Mouse (Mus musculus): ENCODE measurements around the gene Arl4c. TPM values are rescaled to one million over a fixed set of nuclear protein-coding genes. Genes with fewer than 3 reads are reported as not detected.

The Arl4c gene
- polyA plus RNA-seq, 1 experiment from 2014 or later = 12.6 TPM

DNA sequence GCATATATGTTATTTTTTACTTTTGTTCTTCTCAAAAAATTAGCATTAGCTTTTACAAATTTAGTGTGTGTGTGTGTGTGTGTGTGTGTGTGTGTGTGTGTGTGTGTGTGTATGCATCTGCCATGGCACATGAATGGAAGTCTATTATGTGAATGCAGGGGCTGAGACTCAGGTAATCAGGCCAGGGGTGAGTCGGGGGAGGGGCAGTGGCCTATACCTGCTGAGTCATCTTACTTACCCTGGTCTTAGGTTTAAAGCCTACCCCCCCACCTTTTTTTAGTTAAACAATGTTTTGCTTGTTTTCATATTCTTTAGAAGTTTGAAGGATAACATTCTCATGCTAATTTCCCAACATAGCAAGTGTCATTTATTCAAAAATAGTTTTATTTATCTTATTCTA, 25.3 kb upstream of the Arl4c start:
- no peak for ATAC-seq (ENCODE audit: insufficient number of reproducible peaks, low FRiP score)
- 0 out of 2 replicates have a peak, but pooled peaks cover 6% of the 10 kb centered on the region for H3K4me1 ChIP-seq (replicated peaks)
- H3K4me2 ChIP-seq = no peak overlapping the region
- H3K9ac ChIP-seq = no peak overlapping the region
- WGBS = 90% methylated on average over 1 of the region's 1 CpGs
- H3K36me3 ChIP-seq = no peaks in the 10 kb centered on the region
- no peaks in the 10 kb centered on the region for H3K27me3 ChIP-seq (replicated peaks)
- no peak overlapping the region for H3K27ac ChIP-seq (ENCODE audit: poor library complexity, severe bottlenecking)
- no peak overlapping the region for H3K4me3 ChIP-seq
- H3K9me3 ChIP-seq (replicated peaks) = no peaks in the 10 kb centered on the region

DNA sequence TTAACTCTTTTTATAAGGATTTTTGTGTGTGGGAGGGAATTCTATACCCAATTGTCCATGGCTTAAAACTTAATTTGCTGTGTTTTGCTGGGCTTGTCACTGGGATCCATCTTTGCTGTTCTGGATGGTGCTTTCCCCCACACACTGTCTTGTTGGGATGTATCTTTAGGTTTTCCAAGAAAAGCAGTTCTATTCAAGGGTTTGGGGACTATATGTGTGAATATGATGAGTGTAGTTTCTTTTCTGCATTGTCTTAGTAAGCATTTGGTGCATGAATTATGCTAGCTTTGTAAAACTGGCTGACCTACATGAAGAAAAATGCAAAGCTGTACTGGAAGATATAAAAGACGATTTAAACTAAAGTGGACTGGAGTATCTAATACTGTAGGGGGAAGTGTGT, 23.7 kb upstream of the Arl4c start:
- Histone ChIP-seq H3K4me2 (no peak overlapping the region), H3K9ac (no peak overlapping the region), H3K27me3 (replicated peaks) (no peaks in the 10 kb centered on the region), H3K9me3 (replicated peaks) (no peaks in the 10 kb centered on the region), H3K4me3 (no peak overlapping the region), H3K36me3 (no peaks in the 10 kb centered on the region), H3K27ac (ENCODE audit: poor library complexity, severe bottlenecking) (no peak overlapping the region), H3K4me1 (replicated peaks) (0 out of 2 replicates have a peak, but pooled peaks cover 6% of the 10 kb centered on the region)
- ATAC-seq (ENCODE audit: insufficient number of reproducible peaks, low FRiP score) = no peak
- WGBS = 73% methylated on average over 1 of the region's 1 CpGs

DNA sequence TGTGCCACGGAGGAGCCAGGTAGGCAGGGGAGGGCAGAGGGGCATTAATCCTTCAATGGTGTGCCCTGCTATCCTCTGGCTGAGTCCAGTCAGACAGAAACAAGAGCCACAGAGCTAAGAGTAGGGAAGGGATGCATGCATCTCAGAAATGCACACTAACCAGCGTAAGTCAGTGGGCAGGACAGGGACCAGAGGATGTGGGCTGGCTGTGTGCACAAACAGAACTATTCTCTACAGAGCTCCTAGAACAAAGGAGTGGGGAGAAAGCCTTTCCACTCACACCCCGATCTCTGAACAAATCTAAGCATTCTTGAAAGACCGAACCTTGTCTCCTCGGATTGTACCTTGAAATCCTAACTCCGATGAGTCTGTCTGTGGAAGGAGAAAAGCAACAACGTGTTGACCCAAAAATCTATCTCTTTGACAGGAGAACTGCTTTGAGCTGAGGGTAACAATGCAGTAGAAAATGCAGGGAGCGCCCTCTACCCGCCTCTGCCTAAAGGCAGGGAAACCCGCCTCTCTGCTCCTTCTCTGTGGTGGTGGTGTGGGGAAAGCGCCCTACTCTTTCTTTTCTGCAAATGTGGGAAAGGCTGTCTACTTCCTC, 18.7 kb upstream of the Arl4c start:
- H3K36me3 ChIP-seq = no peaks in the 10 kb centered on the region

DNA sequence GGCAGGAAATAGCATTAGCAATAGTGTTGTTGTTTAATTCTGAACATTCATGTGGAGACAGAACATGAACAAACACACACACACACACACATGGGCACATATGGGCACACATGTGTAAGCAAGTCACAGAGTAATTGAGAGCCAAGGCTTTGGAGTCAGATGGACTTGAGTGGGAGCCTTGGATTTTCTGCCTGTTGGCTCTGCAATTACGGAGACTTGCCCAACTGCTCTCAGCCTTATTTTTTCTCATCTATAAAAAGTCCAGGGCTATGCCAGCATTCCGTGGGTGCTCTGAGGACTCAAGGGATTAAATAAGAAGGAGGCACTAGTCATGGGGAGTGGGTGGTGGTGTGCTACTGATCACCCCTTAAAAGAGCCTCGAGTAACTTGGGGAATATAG, 16.5 kb upstream of the Arl4c start:
- H3K4me1 ChIP-seq (replicated peaks) = no peaks in the 10 kb centered on the region
- H3K9ac ChIP-seq = no peak overlapping the region
- H3K36me3 ChIP-seq = no peaks in the 10 kb centered on the region
- WGBS = 58% methylated on average over 3 of the region's 3 CpGs
- ATAC-seq (ENCODE audit: insufficient number of reproducible peaks, low FRiP score) = no peak
- no peaks in the 10 kb centered on the region for H3K9me3 ChIP-seq (replicated peaks)
- no peak overlapping the region for H3K4me3 ChIP-seq
- no peaks in the 10 kb centered on the region for H3K27me3 ChIP-seq (replicated peaks)
- H3K27ac ChIP-seq (ENCODE audit: poor library complexity, severe bottlenecking) = no peak overlapping the region
- no peak overlapping the region for H3K4me2 ChIP-seq

More for the DNA sequence above, 18.7 kb upstream of the Arl4c start:
- H3K4me2 ChIP-seq = no peak overlapping the region
- 40% methylated on average over 11 of the region's 11 CpGs for WGBS
- no peak overlapping the region for H3K27ac ChIP-seq (ENCODE audit: poor library complexity, severe bottlenecking)
- no peak overlapping the region for H3K4me3 ChIP-seq
- H3K9ac ChIP-seq = no peak overlapping the region
- no peaks in the 10 kb centered on the region for H3K9me3 ChIP-seq (replicated peaks)
- no peaks in the 10 kb centered on the region for H3K4me1 ChIP-seq (replicated peaks)
- H3K27me3 ChIP-seq (replicated peaks) = no peaks in the 10 kb centered on the region
- ATAC-seq (ENCODE audit: insufficient number of reproducible peaks, low FRiP score) = no peak

DNA sequence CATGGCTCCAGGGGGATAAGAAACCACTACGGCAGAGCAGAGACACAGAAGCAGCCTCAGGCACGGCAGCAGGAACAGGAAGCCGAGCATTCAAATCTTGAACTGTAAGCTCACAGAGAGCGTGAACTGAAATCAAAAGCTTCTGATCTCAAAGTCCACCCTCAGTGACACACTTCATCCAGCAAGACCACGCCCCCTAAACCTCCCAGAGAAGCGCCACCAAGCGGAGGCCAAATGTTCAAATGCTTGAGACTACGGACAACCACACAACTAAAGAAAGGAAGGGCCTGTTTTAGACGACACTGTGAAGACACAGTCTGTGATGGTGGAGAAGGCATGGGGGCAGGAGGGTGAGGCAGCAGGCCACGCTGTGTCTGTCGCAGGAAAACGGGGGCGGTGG, 15.7 kb upstream of the Arl4c start:
- Histone ChIP-seq H3K4me3 (no peak overlapping the region), H3K4me1 (replicated peaks) (no peaks in the 10 kb centered on the region), H3K27ac (ENCODE audit: poor library complexity, severe bottlenecking) (no peak overlapping the region), H3K9me3 (replicated peaks) (no peaks in the 10 kb centered on the region), H3K4me2 (no peak overlapping the region), H3K36me3 (no peaks in the 10 kb centered on the region), H3K9ac (no peak overlapping the region), H3K27me3 (replicated peaks) (no peaks in the 10 kb centered on the region)
- WGBS = 72% methylated on average over 13 of the region's 13 CpGs
- no peak for ATAC-seq (ENCODE audit: insufficient number of reproducible peaks, low FRiP score)

DNA sequence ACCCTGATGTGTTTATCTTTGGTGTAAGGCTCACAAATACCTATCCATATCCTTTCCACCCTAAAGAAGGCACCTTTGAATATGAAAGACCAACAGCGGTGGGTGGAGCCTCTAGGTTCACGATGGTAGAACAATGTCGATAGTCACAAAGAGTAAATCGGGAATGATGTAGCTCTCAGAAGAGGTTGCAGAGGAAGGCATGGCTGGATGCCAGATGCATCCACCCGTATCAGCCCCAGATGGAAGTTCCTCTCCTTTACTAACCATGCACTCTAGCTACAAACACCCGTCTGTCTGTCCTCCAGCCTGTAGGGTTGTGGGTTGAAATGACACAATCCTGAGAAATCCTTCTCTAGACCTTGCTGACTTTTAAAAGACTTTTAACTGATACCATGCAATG, 10.0 kb upstream of the Arl4c start:
- Histone ChIP-seq H3K9me3 (replicated peaks) (no peaks in the 10 kb centered on the region), H3K4me3 (no peak overlapping the region), H3K27me3 (replicated peaks) (0 out of 2 replicates have a peak, but pooled peaks cover 3% of the 10 kb centered on the region), H3K4me2 (no peak overlapping the region), H3K27ac (ENCODE audit: poor library complexity, severe bottlenecking) (no peak overlapping the region), H3K4me1 (replicated peaks) (no peaks in the 10 kb centered on the region), H3K36me3 (no peaks in the 10 kb centered on the region), H3K9ac (no peak overlapping the region)
- WGBS = 78% methylated on average over 6 of the region's 6 CpGs
- no peak for ATAC-seq (ENCODE audit: insufficient number of reproducible peaks, low FRiP score)

DNA sequence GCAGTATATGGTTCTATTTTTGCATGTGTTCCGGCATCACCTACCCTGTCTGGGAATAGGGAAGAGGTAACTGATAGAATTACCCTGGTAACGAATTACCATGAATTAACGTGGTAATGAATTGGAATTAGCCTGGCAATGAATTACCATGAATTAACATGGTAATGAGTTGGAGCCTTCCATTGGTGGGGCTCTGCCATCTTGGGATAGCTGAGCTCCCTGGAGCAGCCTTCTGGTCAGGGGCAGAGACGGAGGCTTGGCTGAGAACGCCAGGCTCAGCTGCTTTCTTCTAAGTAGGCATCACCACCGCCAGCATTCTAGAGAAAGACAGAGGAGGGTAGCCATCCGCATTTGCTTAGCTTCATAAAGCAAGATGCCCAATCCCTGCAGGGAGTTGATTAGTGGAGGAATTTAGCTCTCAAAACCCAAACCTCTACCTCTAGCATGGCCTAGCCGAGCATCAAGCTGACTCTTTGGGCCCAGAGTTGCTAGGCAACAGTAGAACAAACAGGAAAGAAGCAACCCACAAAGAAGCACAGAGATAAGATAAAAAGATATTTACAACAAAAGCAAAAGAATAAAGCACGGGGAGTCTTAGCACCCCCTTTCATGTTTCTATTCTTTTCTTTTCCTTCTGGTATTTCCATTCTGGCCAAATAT, 6.8 kb upstream of the Arl4c start:
- Histone ChIP-seq H3K4me3 (no peak overlapping the region), H3K36me3 (no peaks in the 10 kb centered on the region), H3K9ac (no peak overlapping the region), H3K4me2 (no peak overlapping the region), H3K27me3 (replicated peaks) (0 out of 2 replicates have a peak, but pooled peaks cover 3% of the 10 kb centered on the region), H3K4me1 (replicated peaks) (peaks cover 3% of the 10 kb centered on the region; the same call in 1 of the 2 replicates), H3K9me3 (replicated peaks) (no peaks in the 10 kb centered on the region), H3K27ac (ENCODE audit: poor library complexity, severe bottlenecking) (no peak overlapping the region)
- ATAC-seq (ENCODE audit: insufficient number of reproducible peaks, low FRiP score) = no peak
- WGBS = 63% methylated on average over 9 of the region's 9 CpGs

DNA sequence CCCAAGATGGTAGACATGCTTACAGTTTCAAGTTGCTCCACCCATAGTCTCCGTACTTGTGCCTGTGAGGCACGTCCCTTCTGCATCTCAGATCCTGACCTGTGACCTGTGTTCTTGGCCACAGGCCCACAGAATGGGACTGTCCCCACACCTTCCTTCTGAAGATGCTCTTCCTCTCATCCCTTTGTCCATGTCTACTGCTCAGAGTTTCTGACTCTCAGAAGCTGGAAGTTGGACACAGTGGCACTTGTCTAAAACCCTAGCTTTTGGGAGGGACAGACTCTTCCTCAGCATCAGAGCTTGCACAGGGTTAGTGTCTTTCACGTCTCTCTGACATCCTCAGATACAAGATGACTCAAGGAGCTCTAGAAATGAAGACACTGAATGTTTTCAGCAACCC, 6.2 kb upstream of the Arl4c start:
- no peak overlapping the region for H3K9ac ChIP-seq
- no peaks in the 10 kb centered on the region for H3K9me3 ChIP-seq (replicated peaks)
- H3K36me3 ChIP-seq = no peaks in the 10 kb centered on the region
- 0 out of 2 replicates have a peak, but pooled peaks cover 3% of the 10 kb centered on the region for H3K27me3 ChIP-seq (replicated peaks)
- no peak overlapping the region for H3K4me2 ChIP-seq
- no peak overlapping the region for H3K4me3 ChIP-seq
- ATAC-seq (ENCODE audit: insufficient number of reproducible peaks, low FRiP score) = no peak
- H3K27ac ChIP-seq (ENCODE audit: poor library complexity, severe bottlenecking) = no peak overlapping the region
- H3K4me1 ChIP-seq (replicated peaks) = peaks cover 3% of the 10 kb centered on the region; the same call in 1 of the 2 replicates
- 74% methylated on average over 3 of the region's 3 CpGs for WGBS

DNA sequence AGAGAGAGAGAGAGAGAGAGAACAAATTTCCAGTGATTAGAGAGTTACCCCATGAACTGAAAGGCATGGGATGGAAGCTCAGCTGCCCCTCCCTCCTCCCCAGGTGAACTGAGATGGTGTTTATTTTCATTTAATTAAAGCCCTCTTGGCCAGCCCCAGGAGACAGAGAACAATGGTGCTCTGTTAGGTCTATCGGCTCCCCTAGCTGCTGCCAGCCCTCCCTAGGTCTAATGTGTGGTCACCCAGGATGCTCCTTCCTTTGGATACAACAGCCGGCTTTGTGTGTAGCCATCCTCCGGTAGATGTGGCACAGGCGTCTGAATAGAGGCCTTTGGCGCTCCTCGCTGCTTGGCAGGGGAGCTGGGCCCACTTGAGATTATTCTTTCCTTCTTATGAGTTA, 5.5 kb upstream of the Arl4c start:
- no peak for ATAC-seq (ENCODE audit: insufficient number of reproducible peaks, low FRiP score)
- Histone ChIP-seq H3K36me3 (no peaks in the 10 kb centered on the region), H3K4me3 (no peak overlapping the region), H3K4me2 (no peak overlapping the region), H3K27me3 (replicated peaks) (0 out of 2 replicates have a peak, but pooled peaks cover 3% of the 10 kb centered on the region), H3K9me3 (replicated peaks) (no peaks in the 10 kb centered on the region), H3K9ac (no peak overlapping the region), H3K27ac (ENCODE audit: poor library complexity, severe bottlenecking) (no peak overlapping the region), H3K4me1 (replicated peaks) (peaks cover 3% of the 10 kb centered on the region; the same call in 1 of the 2 replicates)
- 45% methylated on average over 6 of the region's 6 CpGs for WGBS

DNA sequence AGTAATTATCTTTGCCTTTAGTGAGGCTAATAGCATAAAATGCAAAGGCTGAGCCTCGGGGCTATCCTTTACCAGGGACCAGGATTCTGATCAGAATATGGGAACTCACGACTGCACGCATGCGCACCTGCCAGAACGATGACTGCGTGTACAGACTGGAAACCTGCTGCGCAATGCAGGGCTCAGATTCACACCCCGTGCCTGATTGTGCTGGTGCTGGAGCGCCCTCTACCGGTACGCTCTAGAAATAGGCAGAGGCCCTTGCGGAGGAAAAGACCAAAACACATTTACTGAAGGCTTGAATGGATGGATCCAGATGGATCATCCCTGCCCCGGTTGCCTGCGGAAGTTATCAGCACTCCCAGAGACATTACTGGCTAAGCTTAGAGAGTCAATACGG, 3.8 kb upstream of the Arl4c start:
- peaks cover 3% of the 10 kb centered on the region; the same call in 1 of the 2 replicates for H3K4me1 ChIP-seq (replicated peaks)
- ATAC-seq (ENCODE audit: insufficient number of reproducible peaks, low FRiP score) = no peak
- no peaks in the 10 kb centered on the region for H3K36me3 ChIP-seq
- 0 out of 2 replicates have a peak, but pooled peaks cover 3% of the 10 kb centered on the region for H3K27me3 ChIP-seq (replicated peaks)
- H3K27ac ChIP-seq (ENCODE audit: poor library complexity, severe bottlenecking) = no peak overlapping the region
- WGBS = 1% methylated on average over 15 of the region's 15 CpGs
- no peak overlapping the region for H3K9ac ChIP-seq
- H3K4me2 ChIP-seq = no peak overlapping the region
- no peak overlapping the region for H3K4me3 ChIP-seq
- no peaks in the 10 kb centered on the region for H3K9me3 ChIP-seq (replicated peaks)

DNA sequence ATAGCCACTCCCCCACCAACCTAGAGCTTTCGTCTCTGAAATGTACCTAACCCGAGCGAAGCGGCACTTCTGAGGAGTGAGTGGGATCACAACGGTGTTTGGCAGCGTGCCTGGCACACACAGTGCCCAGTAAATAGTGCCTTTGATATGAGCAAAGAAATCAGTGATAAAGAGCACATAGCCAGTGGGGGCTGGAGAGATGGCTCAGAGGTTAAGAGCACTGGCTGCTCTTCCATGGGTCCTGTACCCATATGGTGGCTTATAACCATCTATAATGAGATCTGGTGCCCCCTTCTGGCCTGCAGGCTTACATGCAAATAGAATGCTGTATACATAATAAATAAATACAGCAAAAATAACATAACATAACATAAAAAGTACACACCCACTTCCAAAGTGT, 3.0 kb upstream of the Arl4c start:
- H3K4me1 ChIP-seq (replicated peaks) = peaks cover 5% of the 10 kb centered on the region; the same call in 1 of the 2 replicates
- no peaks in the 10 kb centered on the region for H3K36me3 ChIP-seq
- no peak overlapping the region for H3K27ac ChIP-seq (ENCODE audit: poor library complexity, severe bottlenecking)
- 67% methylated on average over 6 of the region's 6 CpGs for WGBS
- no peaks in the 10 kb centered on the region for H3K9me3 ChIP-seq (replicated peaks)
- H3K9ac ChIP-seq = no peak overlapping the region
- H3K27me3 ChIP-seq (replicated peaks) = 0 out of 2 replicates have a peak, but pooled peaks cover 3% of the 10 kb centered on the region
- ATAC-seq (ENCODE audit: insufficient number of reproducible peaks, low FRiP score) = no peak
- no peak overlapping the region for H3K4me2 ChIP-seq
- no peak overlapping the region for H3K4me3 ChIP-seq
